Mouse (Mus musculus): ENCODE measurements around the gene Sfxn5.

GRCm38 (mm10) chr6:85336944-85337343, 3.7 kb upstream of the Sfxn5 start:
- TF ChIP-seq FLI1 (IDR thresholded peaks at IDR 0.05; ENCODE audit: low read length) (no peak), GATA1 (IDR thresholded peaks at IDR 0.05; ENCODE audit: borderline replicate concordance, low read length) (no peak)
